Mouse (Mus musculus) midbrain, embryonic 15.5 days (tissue): Measurements from ENCODE around the gene Cdc42ep5. TPM values are rescaled to one million over a fixed set of nuclear protein-coding genes. Genes with fewer than 3 reads are reported as not detected.
A peak's percentile ranks its signal among the peaks of the same experiment; 100 is the strongest.

Source experiments
- ATAC-seq: fragments of 200-750 bp; cut with Nextera tagmentation; replicated peaks from 2 replicates; pipeline ENCODE4 v1.8.0; 2017; ENCODE audit warnings: moderate TSS enrichment
- H3K27ac ChIP-seq: fragments of 300-500 bp; sonication (generic); 2 replicates; pipeline ENCODE4 v1.5.1; 2015; ENCODE audit warnings: mild to moderate bottlenecking, inconsistent platforms
- H3K27me3 ChIP-seq: fragments of 300-500 bp; sonication (generic); replicated peaks from 2 replicates; pipeline ENCODE4 v1.6.1; 2015; ENCODE audit warnings: inconsistent platforms
- H3K36me3 ChIP-seq: fragments of 300-500 bp; sonication (generic); replicated peaks from 2 replicates; pipeline ENCODE4 v1.6.1; 2015; ENCODE audit warnings: inconsistent platforms
- H3K4me1 ChIP-seq: fragments of 300-500 bp; sonication (generic); 2 replicates; pipeline ENCODE4 v1.6.1; 2015; ENCODE audit warnings: inconsistent platforms
- H3K4me2 ChIP-seq: fragments of 300-500 bp; sonication (generic); 2 replicates; pipeline ENCODE4 v1.6.1; 2015; ENCODE audit warnings: inconsistent platforms, mild to moderate bottlenecking, moderate library complexity
- H3K4me3 ChIP-seq: fragments of 300-500 bp; sonication (generic); 2 replicates; pipeline ENCODE4 v1.5.1; 2015; ENCODE audit warnings: mild to moderate bottlenecking, inconsistent platforms
- H3K9ac ChIP-seq: fragments of 300-500 bp; sonication (generic); 2 replicates; pipeline ENCODE4 v1.6.1; 2015; ENCODE audit warnings: mild to moderate bottlenecking, inconsistent platforms
- H3K9me3 ChIP-seq: fragments of 300-500 bp; sonication (generic); 2 replicates; pipeline ENCODE4 v1.6.1; 2016; ENCODE audit warnings: inconsistent platforms
- WGBS: fragments of 180-500 bp; shearing (Covaris S2); methylation state at CpG from one replicate; pipeline ENCODE4 v1.1.7; 2015; ENCODE audit warnings: mixed read lengths; 5-methylcytosine and 5-hydroxymethylcytosine counted together
- polyA plus RNA-seq: library from polyadenylated mRNA; unstranded; fragments of >200 nt; fragmentation: Nextera tagmentation; extraction: Ambion mirVana; gene quantifications from 2 replicates; pipeline ENCODE4 v1.2.1, GENCODE M21; 2015

Cdc42ep5 gene
- polyA plus RNA-seq, 1 experiment from 2014 or later = 6.4 TPM

DNA sequence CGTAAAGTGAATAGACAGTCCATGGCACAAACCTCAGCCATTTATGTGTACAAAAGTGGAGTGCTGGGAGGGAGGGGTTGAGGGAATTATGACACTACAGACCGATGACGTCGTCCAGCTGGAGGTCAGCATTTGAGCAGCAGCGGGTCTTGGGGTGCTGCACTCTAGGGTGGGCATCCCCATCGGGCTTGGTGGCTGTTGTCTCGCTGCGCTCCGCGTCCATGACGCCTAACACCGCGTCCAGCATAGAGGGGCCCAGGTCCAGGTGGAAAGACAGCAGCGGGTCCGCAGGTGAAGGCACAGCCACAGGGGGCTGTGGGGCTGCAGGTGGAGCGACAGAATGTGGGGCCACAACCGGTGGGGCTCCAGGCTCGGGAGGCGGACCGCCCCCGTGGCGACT, 13.4 kb downstream of the Cdc42ep5 start:
- Histone ChIP-seq H3K4me3 (peak overlapping the region; percentile 71), H3K4me2 (peak overlapping the region; percentile 96), H3K27ac (no peak overlapping the region), H3K27me3 (peaks cover 27% of the 10 kb centered on the region), H3K9ac (peak overlapping the region; percentile 10; the same call in 1 of the 2 replicates), H3K4me1 (peaks cover 31% of the 10 kb centered on the region), H3K36me3 (peaks cover 11% of the 10 kb centered on the region), H3K9me3 (no peaks in the 10 kb centered on the region)
- 15% methylated on average over 22 of the region's 22 CpGs for WGBS
- ATAC-seq = peak; percentile 12

- Histone ChIP-seq H3K9me3 (no peaks in the 10 kb centered on the region), H3K27ac (no peak overlapping the region), H3K4me1 (peaks cover 31% of the 10 kb centered on the region), H3K9ac (0 out of 2 replicates have a peak overlapping the region, but pooled peaks have one; percentile 86), H3K36me3 (peaks cover 14% of the 10 kb centered on the region), H3K4me2 (peak overlapping the region; percentile 96), H3K27me3 (peaks cover 27% of the 10 kb centered on the region), H3K4me3 (peak overlapping the region; percentile 71)
- peak; percentile 18 for ATAC-seq
- 5% methylated on average over 14 of the region's 14 CpGs for WGBS
Observed at GRCm38 (mm10) chr7:4150811-4151221, 13.8 kb downstream of the Cdc42ep5 start.

- peak within 1 kb of the TSS; percentile 91 for H3K27ac ChIP-seq
- peaks cover 27% of the 10 kb centered on the region for H3K27me3 ChIP-seq
- peaks cover 31% of the 10 kb centered on the region for H3K4me1 ChIP-seq
- peak; percentile 28 for ATAC-seq
- H3K9ac ChIP-seq = peak within 1 kb of the TSS; percentile 86
- H3K4me3 ChIP-seq = peak within 1 kb of the TSS; percentile 71
- no peaks in the 10 kb centered on the region for H3K9me3 ChIP-seq
- H3K36me3 ChIP-seq = peaks cover 21% of the 10 kb centered on the region
- under 1% methylated on average over 14 of the region's 14 CpGs for WGBS
- peak within 1 kb of the TSS; percentile 96 for H3K4me2 ChIP-seq
Observed at GRCm38 (mm10) chr7:4150059-4150541, 14.6 kb downstream of the Cdc42ep5 start, which contains the start of gene Leng9. Gene Leng9 (minus strand): TSS chr7:4150374.

- Histone ChIP-seq H3K27me3 (peaks cover 27% of the 10 kb centered on the region), H3K4me3 (peak overlapping the region; percentile 71), H3K27ac (peak overlapping the region; percentile 91), H3K36me3 (peaks cover 28% of the 10 kb centered on the region), H3K9me3 (no peaks in the 10 kb centered on the region), H3K4me1 (peaks cover 31% of the 10 kb centered on the region), H3K9ac (peak overlapping the region; percentile 86), H3K4me2 (peak overlapping the region; percentile 96)
- under 1% methylated on average over 59 of the region's 64 CpGs for WGBS
- ATAC-seq = peak; percentile 80
Observed at GRCm38 (mm10) chr7:4149209-4150054, 15.2 kb downstream of the Cdc42ep5 start.

DNA sequence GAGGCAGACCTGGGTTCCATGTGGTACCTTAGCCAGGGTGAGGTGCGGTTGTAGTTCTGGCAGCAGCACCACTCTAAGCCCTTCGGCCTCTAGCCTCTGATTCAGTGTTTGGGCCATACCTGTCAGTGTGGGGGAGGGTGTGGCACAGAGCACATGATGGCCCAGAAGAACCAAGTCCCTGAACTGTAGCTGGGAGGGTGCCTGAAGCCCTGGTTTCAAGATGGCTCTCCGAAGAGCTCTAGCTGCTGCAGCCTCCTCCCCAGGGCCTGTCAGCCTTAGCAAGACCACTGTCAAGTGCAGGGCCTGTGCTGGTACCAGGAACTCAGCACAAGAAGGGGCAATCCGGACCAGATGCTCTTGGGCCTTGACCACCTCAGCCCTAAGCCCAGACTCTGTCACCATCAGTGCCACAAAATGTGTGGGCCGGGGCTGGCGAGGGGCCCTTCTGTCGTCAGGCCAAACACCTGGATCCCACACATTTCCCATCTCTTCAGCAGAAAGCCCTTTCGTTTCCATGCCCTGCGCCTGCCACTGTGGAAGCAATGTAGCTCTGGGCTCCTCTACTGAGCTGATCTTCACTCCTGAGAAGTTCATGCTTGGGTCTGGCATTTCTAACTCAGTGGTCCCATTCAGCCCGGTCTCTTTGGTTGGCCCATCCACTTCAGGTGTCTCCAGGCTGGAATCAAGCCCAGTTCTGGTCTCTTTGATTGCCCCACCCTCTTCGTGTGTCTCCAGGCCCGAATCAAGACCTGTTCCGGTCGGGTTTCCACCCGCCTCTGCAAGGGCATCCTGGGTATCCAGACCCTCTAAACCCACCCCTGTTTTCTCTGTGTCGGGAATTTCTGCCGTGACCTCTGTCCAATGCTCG, 16.1 kb downstream of the Cdc42ep5 start:
- H3K36me3 ChIP-seq = peaks cover 36% of the 10 kb centered on the region
- WGBS = 27% methylated on average over 18 of the region's 18 CpGs
- H3K4me2 ChIP-seq = peak overlapping the region; percentile 96
- ATAC-seq = peak; percentile 48
- peaks cover 31% of the 10 kb centered on the region for H3K4me1 ChIP-seq
- peak overlapping the region; percentile 71 for H3K4me3 ChIP-seq
- H3K9me3 ChIP-seq = no peaks in the 10 kb centered on the region
- H3K9ac ChIP-seq = peak overlapping the region; percentile 86
- H3K27me3 ChIP-seq = peaks cover 24% of the 10 kb centered on the region
- peak overlapping the region; percentile 91 for H3K27ac ChIP-seq

DNA sequence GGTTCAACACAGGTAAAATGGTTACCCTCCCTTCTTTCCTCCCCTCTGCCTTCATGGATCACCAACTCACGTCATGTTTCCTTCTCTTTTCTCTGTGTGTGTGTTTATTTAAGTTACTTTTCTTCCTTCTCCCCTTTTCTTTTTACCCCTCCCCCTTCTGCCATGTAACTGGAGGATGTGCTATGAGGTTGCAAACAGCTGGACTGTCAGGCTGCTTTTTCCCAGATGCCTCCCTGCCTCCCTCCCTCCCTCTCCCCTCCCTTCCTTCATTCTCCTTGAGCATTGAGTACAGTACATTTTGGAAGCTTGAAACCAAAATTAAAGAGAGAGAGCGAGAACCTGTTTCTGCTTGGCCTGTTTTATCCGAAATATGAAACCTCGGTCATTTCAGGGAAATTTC, 16.8 kb downstream of the Cdc42ep5 start:
- H3K9ac ChIP-seq = no peak overlapping the region
- peaks cover 43% of the 10 kb centered on the region for H3K36me3 ChIP-seq
- peaks cover 17% of the 10 kb centered on the region for H3K27me3 ChIP-seq
- WGBS = 88% methylated on average over 4 of the region's 4 CpGs
- no peak for ATAC-seq
- no peak overlapping the region; the same call in 1 of the 2 replicates for H3K4me2 ChIP-seq
- no peak overlapping the region for H3K4me3 ChIP-seq
- peaks cover 31% of the 10 kb centered on the region for H3K4me1 ChIP-seq
- H3K9me3 ChIP-seq = no peaks in the 10 kb centered on the region
- no peak overlapping the region for H3K27ac ChIP-seq

GRCm38 (mm10) chr7:4147371-4147770, 17.3 kb downstream of the Cdc42ep5 start:
- WGBS = 93% methylated on average over 20 of the region's 20 CpGs
- Histone ChIP-seq H3K9me3 (no peaks in the 10 kb centered on the region), H3K36me3 (peaks cover 48% of the 10 kb centered on the region), H3K27me3 (peaks cover 14% of the 10 kb centered on the region), H3K4me2 (no peak overlapping the region), H3K9ac (no peak overlapping the region), H3K27ac (no peak overlapping the region), H3K4me3 (no peak overlapping the region), H3K4me1 (peaks cover 31% of the 10 kb centered on the region)
- no peak for ATAC-seq

DNA sequence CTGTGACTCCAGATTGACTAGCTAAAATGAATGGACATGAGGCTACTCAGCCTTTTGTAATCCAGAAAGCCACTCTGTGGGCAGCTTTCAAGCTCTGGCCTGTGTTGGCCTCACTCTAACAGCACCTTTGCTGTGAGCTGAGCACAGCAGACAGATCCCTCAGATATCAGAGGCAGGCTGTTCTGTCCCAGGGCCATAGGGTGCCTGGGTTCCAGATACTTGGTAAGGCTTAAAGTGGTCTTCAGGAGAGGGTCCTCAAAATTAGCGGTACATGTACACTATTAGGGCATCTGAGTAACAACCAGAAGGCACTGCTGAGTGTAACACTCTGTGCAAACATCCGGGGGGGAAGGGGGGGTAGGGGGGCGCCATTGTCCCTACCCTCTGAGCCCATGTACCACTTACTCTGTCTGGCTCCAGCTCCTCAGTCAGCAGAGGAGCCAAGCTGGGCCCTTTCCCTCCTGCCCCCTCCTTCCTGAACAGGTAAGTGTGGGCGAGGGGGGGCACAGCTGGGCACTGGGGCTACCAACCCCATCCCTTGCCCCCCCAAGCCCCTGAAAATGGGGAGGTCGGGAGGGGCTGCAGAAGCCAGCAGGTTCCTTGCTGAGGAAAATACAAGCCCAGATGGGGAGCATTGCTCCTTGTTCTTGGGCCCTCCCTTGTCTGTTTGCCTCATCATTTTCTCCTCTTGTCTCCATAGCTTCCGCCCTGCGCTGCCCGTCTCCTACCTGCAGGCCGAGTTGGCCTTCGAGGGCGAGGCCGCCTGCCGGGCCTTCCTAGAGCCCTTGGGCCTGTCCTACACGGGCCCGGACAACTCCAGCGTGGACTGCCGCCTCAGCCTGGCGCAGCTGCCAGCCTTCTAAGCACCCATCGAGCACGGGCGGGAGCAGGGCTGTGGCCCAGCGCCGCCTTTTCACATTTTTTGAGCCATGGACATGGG, 18.1 kb downstream of the Cdc42ep5 start:
- WGBS = 93% methylated on average over 23 of the region's 23 CpGs
- Histone ChIP-seq H3K36me3 (peaks cover 57% of the 10 kb centered on the region), H3K9ac (no peak overlapping the region), H3K27ac (no peak overlapping the region), H3K4me3 (no peak overlapping the region), H3K9me3 (no peaks in the 10 kb centered on the region), H3K27me3 (peaks cover 9% of the 10 kb centered on the region), H3K4me1 (peaks cover 30% of the 10 kb centered on the region), H3K4me2 (no peak overlapping the region)
- no peak for ATAC-seq

DNA sequence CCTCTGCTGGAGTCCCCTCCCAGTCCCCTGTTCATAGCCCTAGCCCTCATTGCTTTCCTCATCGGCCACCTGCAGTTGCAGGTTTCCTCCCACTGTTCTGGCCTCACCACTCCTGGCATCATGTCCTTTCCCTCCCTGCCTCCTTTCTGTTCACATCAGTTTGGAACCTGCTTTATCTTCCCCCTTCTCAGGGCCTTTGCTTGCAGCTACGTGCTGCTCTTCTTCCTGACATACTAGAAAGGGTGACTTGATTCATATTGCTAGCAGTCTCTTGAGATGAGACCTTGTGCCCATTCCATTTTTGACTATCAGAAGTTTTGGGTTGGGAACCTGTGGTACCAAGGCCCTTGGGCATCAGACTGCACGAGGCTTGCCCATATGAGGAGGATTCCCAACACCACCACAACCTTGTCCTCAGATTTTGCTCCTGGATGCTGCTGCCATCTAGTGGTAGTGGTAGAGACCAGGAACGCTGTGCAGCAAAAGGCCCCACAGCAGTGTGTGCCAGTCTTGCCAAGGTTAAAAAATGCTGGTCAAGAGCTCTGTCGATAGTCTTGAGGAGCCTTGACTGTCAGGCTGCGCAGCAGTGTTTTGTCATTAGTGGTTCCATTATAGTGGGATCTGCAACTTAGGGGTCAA, 19.0 kb downstream of the Cdc42ep5 start:
- Histone ChIP-seq H3K4me2 (no peak overlapping the region), H3K4me3 (no peak overlapping the region), H3K4me1 (peaks cover 21% of the 10 kb centered on the region), H3K9me3 (no peaks in the 10 kb centered on the region), H3K9ac (no peak overlapping the region), H3K27me3 (peaks cover under 1% of the 10 kb centered on the region; the same call in 1 of the 2 replicates), H3K27ac (no peak overlapping the region), H3K36me3 (peaks cover 65% of the 10 kb centered on the region)
- ATAC-seq = no peak
- WGBS = 73% methylated on average over 6 of the region's 6 CpGs

DNA sequence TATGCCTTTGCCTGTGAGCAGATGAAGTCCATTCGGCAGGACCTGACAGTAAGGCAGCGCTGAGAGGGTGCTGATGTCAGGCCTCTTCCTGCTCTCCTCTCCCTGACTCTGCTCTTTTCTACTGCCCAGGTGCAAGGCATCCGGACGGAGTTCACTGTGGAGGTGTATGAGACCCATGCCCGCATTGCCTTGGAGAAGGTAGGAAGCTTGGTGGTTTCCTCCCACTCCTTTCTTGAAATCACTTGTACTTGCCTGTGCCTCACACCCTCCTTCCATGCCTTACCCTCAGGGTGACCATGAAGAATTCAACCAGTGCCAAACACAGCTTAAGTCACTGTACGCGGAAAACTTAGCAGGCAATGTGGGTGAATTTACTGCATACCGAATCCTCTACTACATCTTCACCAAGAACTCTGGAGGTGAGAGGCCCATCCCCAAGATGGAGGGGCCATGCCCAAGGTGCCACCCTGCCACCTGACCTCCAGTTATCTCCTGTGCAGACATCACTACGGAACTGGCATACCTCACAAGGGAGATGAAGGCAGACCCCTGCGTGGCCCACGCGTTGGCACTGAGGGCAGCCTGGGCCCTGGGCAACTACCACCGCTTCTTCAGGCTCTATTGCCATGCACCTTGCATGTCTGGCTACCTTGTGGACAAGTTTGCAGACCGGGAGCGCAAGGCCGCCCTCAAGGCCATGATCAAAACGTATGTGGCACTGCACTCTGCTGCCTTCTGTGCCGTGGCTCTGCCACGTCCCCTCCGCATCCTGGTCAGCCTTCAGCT, 19.7 kb downstream of the Cdc42ep5 start:
- Histone ChIP-seq H3K4me2 (no peak overlapping the region), H3K4me1 (peaks cover 14% of the 10 kb centered on the region), H3K9ac (no peak overlapping the region), H3K27me3 (no peaks in the 10 kb centered on the region), H3K27ac (no peak overlapping the region), H3K9me3 (no peaks in the 10 kb centered on the region), H3K36me3 (peaks cover 69% of the 10 kb centered on the region), H3K4me3 (no peak overlapping the region)
- 95% methylated on average over 20 of the region's 20 CpGs for WGBS
- ATAC-seq = no peak
